Mouse (Mus musculus) erythroblast, embryonic 14.5 days (primary cell): ENCODE measurements around the gene Ifnar2.

ENCODE experiments used
- GATA1 ChIP-seq: IDR thresholded peaks from 2 replicates; pipeline ENCODE4 v1.6.1; 2012; ENCODE audit warnings: low read length, inconsistent platforms, mixed read lengths
- TAL1 ChIP-seq: IDR thresholded peaks from 3 replicates; pipeline ENCODE4 v1.6.1; 2012; ENCODE audit warnings: low read length, inconsistent platforms, mixed read lengths

GRCm38 (mm10) chr16:91354599-91354998 is 18.0 kb upstream of the Ifnar2 start:
- TF ChIP-seq GATA1 (no peak), TAL1 (no peak)
